Mouse (Mus musculus) urinary bladder, postnatal 25 days (tissue): ENCODE measurements around the gene Pex26.

Experiments
- DNase-seq: peaks from one replicate; pipeline ENCODE4 v3.0.0; 2022; ENCODE audit warnings: low spot score

Pex26 gene

DNA sequence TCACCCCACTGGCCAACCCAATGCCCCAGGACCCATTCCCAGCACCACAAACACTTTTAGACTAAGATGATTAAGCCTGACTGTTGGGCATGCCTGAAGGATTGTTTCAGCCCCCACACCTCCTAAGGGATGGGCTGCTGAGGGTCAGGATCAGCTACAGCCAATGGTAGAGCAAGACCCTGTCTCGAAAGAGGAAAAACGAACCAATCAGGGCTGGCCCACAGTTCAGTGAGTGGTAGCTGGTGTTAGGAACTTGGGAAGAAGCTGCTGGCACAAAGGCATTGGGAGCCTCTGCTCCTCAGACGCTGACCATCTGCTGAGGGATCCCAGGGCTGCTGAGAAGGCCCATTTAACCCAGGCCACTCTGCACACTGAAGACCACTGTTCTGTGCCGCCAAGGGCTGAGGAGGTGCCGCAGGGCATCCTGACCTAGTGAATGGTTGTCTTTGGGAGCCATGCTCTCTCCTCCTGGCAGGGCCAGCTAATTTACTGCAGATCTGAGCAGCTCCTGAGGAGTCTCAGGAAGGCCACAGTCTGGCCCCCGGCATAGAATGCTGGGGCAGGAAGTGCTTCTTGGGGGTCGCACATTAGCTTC lies 16.0 kb upstream of the Pex26 start:
- DNase-seq, result no peak

DNA sequence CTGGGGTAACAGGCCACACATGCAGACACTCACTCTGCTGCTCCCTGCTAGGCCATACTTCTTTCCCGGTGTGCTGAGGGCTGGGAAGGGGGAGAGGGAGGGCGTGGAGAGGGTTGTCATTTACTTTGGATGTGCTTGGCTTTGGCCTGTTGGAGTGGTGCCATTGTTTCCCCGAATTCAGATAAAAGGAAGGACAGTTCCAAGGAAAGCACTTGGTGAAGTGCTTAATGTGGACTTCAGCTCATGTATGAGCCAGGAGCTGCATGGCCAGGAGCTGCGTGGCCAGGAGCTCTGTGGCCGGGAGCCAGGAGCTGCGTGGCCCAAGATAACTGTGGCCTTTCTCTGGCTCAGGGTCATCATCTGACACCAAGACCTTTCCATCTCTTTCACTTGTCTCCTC lies 12.4 kb upstream of the Pex26 start:
- DNase-seq, result no peak

DNA sequence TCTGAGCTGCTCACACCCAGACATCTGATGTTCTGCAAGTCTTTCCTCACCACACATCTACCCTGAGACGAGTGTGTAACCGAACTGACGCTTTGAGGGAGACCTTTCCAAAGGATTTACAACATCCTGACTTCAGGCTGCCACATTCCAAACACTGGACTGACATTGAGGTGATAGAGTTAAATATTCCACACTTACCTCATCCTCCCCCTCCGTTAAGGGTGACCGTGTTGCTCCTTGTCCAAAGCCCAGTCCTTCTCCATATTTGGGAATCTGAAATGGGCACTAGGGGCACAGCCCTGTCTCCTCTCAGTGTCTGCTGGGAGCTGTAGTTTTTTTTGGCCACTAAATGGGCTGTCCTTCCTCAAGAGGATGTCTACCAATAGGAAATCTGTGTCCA lies 10.0 kb upstream of the Pex26 start:
- DNase-seq, result no peak

DNA sequence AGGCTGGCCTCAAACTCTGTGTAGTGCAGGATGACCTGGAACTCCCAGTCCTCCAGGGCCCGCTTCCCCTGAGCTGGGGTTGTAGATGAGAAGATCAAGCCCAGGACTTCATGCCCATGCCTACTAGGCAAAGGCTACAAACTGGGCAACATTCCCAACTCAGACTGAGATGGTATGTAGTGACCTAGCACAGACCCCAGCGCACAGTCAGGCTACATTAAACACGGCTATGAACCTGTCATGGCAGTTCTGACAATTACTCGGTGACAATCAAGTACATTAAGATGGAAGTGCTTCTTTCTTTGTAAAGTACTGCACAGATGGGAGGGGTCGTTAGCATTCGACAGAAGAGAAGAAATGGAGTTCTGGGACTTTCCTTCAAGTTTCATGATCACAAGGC lies 8.7 kb upstream of the Pex26 start:
- DNase-seq, result no peak

DNA sequence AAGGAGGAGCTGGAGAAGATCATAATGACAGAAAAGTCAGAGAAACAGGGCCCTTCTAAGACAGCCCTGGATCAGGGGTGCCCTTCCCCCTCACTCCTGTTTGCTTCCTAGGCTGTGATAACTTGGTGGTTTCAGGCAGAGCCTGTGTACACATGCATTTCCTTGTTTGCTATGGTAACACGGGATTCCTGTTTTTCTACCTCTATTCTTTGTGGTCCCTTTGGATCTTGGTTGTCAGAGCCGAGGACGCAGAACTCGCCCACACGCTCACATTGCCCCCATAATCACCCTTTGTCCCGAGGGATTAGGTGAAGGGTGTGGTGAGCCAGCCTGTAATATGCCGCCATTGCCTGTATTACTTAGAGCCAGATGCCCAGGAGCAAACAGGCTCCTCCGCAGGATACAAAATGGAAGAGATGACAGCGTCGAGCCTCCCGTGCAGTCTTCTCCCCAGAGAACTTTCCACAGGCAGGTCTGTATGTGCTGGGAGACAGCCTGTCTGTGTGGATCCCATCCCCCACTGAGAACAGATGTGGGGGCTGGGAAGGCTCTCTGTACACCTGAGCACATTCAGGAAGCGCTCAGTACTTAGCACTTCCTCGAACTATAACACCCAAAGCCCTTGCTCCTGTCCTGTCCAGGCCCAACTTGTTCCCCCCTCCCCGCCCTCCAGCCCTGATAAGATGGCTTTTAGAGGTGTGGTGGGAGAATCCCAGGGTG lies 7.3 kb upstream of the Pex26 start:
- DNase-seq, result no peak

DNA sequence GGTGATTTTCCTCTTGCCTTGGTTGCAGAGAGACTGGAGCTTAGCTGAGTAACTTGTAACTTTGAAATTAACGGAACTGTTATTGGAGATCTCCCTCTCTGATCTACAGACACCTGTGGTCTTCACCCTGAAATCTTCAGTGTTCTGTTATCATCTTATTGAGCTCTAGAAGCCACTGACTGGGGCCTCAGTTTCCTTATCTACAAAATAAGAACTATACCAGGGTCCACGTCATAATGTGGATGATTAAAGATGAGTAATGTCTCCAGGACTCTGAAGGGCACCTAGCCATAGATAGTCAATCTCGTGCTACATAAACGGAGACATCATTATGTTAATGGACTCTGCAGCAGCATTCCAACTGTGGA lies 6.8 kb upstream of the Pex26 start:
- no peak for DNase-seq

DNA sequence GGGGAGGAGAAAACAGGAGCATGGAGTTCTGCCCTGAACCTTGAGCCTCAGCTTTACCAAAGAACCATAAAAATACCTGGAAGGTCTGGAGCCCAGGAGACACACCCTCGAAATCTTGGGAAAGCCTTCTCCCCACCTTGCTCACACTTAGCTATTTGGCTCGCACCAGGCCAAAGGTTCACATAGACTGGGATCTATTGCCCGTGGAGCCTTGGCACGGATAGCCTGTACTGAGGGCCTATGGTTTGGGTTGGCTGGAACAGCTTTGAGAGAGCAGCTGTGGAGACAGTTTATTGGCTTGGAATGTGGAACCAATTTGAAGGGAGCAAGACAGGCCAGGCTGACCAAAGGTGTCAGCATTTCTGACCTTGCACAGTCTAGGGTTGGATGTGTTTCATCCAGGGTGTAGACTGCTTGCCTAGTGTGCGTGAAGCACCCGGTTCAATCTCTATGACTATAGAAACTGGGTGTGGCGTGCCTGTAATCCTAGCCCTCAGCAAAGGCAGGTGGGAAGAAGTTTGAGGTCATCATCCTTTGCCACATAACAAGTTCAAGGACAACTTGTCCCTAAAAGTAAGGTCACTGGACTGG lies 6.3 kb upstream of the Pex26 start:
- no peak for DNase-seq

DNA sequence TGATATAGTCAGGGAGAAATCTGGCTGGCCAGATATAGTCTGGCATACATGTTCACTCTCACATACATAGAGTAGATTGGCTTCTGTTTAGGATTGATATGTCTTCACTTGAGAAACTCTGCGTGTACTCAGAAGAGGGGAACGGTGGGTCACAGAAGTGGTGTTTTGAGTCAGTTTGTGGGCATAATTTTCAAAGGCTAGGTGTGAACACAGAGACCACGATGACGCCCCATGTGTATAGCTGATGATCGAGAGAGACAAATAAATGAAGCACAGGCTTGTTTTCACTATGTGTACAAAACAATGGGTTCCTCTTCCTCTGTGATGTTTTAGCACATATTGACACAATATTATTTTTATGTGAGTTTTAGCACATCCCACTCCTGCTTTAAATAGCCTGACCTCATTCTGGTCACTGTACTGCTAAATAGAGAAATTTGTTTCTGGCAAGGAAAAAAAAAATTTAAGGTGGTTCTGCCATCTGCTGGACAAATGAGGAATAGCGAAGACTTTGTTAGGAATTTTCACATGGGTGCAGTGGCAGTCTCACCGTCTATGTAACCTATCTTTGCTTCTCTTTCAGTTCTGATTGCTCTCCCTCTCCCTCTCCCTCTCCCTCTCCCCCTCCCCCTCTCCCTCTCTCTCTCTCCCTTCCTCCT lies 4.6 kb upstream of the Pex26 start:
- DNase-seq, result peak; percentile 54

DNA sequence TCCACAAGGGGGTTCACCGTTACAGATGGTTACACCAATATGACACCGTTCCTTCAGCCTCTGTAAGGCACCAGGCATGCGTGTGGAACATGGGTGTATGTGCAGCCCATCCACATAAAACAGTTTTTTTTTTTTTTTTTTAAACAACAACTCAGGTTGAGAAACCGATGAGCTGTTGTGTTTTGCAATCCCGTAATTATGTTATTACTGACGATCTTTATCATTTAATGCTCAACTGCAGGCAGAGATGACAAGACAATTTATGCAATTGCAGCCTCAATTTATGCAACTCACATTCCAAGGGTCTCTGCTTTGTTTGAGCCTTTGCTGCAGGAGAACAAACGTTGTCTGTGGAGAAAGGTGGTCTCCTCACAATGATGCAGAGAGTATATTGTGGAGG lies 3.6 kb upstream of the Pex26 start:
- DNase-seq, result no peak

DNA sequence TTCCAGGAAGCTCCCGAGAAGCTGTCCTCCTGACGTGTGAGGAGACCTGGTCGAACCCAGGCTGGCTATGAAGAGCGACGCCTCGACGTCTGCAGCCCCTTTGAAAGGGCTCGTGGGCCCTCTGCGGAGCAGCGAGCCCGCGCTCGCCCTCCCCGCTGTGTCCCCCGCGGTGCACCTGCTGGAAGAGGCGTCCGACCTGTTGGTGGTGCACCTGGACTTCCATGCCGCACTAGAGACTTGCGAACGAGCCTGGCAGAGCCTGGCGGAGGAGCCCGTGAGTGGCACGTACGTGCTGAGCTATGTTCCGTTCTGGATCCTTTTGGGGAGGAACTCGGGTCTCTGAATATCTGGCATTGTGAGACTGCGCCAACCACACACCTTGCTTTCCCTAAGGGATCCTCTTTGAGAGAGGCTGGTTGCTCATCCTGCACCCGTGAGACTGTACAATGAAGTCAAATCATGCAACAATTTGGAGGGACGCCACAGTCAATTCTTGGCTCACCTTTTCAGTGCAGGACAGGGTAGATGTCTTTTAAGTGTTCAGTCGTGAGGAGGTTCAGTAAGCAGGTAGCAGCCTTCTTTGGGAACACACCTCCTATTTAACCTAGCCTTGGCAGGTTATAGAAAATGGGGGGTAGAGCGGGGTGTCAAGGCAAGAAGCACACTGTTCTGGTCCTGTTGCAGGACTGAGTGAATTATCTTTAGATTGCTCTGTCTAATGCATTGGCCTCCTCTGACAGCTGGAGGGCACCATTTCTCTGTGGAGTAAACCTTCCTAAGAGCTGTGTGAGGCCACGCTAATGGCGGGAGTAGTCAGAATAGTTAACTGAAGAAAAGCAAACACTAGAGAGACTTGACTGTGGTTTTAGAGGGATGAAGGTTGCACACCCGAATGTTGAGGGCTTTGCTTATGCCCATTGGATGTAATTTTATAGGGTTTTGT lies 1.0 kb downstream of the Pex26 start:
- peak; percentile 40 for DNase-seq

DNA sequence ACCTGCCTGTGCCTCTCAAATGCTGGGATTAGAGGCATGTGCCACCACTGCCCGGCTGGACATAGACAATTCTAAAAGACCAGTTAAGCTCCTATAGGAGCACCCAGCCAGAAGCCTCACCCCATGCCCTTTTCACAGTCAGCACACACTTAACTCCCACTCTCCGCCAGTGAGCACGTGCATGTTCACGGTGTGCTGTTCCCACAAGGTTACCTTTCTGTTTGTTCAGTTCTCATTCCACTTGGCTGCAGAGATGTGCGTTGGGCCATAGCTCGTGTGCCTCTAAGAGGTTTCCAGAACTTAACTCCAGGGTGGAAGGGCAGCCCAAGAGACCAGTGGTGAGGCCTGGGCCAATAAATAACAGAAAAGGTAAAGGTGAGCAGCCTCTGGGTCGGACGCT lies 1.8 kb downstream of the Pex26 start:
- no peak for DNase-seq

DNA sequence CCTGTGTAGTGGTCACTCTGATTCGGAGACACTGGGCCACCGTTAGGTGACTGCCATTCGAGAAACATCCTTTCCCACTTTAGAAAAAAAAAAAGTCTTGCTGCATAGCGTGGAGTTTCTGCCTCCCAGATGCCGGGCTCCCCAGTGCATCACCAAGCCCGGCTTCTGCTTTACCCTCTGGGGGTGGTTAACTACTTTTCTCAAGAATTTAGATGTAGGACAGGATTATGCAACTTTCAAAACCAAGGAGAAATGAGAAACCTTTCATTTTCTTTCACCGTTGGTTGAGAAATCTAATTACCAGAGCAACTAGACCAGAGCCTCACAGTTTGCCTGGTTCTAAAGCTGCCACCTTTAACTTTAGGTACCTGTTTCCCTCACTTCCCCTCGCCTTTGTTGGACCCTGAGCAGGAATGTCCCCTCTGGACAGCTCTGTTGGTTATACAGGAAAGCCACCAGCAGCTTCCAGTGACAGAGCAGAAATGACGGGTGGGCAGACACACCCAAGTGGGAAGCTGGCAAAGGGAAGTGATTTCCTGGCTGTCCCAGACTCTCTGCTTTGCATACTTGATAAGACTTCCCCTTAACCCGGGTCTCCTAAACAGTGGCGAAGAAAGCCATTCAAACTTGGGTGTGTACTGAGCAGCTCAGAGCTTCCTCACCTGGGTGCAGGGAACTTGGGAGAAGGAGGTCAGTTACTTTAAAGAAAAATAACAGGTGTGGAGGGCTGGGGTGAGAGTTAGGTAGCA lies 8.0 kb downstream of the Pex26 start:
- DNase-seq, result no peak

DNA sequence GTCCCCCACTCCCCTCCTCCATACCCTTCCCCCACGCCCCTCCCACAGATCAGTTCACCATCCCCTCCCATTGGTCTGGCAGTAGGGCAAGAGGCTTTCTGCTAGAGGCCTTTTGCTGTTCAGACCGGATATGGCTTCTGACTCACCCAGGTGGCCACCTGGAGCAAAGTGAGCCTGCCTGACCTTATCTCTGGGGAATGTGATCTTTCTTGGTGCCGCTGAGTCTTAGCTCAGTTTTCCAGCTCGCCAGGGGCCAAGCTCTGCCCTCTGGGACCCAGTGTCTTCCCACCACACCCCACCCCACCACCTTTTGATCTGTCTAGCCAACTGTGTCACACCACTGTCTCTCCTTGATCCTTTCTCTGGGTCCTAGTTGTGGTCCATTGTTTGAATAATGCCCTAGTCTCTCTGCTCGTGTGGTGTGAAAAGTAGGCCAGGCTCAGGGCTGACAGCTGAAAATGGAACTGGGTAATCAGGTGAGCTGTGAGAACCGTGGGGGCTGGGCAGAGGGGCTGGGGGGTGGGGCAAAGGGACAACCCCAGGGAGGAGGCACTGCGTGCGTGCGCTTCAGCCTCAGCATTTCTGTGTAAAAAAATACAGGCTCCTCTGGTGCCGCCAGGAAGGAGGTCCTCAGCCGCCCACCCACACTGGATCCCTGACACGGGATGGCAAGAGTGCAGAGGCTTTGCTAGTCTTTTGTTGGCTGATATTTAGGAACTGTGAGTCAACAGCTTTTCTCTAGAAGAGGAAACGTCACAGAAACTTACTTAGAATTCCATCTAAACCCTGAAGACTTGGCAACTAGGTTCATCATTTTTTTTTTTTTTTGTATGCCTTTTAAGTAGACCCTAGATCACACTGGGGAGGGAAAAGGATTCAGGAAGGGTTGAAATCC lies 10.8 kb downstream of the Pex26 start:
- DNase-seq, result no peak

DNA sequence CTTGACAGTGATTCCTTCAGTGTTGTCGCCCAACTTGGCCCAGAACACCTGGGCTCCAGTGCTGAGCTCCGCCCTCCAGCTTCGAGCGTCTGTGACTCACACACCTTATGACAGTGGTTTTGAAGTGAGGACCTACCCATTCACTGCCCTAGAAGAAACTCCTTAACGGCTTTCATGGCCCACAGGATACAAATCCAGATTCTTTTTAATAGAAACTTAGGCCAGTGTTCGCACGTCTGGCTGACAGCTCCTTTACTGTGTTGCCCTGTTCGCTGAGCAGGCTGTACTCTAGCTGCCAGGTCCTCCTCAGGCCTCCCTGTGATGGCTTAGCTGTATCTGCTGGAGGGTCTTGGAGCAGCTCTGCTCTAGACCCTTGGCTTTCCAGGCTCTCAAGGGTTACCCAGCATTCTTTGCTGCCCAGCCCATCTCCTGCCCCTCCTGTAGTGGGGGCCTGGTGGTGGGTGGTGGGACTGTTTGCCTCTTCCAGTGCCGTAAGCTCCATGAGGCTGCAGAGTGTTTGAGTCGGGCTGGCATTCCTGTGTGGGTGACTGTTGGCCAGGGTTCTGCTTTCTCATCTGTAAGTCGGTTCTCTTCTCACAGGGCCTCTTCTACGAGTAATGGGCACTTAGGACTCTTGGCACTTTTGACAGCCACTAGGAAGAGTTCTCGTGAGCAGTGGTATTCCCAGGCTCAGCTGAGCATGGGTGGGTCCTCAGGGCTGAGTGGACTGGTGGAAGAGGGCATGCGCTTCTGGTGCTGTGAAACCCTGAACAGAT lies 11.7 kb downstream of the Pex26 start:
- no peak for DNase-seq

DNA sequence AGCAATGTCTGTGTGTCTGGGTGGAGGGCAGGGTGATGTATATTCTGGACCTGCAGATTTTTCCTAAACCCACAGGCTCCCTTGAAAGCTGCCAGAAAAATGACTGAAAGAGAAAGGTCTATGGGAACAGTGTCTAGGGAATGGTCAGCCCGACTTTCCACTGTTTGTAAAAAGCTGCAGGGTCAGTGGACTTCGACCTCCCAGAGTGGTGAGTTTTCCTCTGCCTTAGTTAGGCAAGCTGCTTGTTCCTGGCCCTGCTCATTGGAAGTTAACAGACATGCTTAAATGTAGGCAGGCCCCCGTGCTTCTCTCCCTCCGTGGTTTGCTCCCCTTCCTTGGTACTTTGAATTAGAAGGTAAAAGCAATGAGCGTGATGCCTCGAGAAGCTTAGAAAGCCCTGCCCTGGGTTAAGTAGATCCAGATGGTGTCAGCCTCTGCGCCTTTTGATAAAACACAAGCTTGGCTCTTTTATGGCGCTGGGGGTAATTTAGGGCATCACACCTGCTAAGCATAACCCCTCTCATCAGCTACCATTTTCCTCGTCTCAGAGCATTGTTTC lies 14.4 kb downstream of the Pex26 start:
- no peak for DNase-seq

DNA sequence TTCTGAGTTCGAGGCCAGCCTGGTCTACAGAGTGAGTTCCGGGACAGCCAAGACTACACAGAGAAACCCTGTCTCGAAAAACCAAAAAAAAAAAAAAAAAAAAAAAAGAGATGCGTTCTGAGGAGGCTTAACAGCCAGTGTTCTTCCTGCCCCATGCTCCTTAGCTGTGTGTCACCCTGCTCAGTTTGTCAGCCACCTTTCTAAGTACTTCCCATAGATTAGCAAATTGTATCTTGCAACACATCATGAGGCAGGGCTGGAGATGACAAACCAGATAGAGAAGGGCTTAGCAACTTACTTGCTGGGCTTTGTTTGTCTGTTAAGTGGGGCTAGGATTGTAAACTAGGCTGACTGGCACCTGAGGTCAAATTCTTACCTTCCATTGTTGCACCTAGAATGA lies 17.0 kb downstream of the Pex26 start:
- DNase-seq, result no peak

DNA sequence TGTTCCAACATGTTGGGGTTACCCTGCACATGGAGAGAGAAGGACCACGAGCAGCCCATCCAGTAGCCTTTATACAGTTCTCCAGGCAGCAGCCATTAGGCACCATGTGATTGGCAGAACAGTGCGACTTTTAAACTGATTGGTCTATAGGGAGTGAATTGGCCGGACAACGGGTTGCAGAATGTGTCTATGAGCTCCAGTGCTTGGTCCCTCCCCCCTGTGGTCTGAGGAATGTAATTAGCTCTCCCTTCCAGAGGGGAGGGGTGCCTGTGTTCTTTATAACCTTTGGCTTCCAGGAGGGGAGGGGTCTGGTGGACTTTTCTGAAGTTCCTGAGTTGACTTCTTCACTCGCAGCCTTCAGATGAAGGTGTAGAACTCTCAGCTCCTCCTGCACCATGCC lies 18.6 kb downstream of the Pex26 start:
- DNase-seq, result no peak

DNA sequence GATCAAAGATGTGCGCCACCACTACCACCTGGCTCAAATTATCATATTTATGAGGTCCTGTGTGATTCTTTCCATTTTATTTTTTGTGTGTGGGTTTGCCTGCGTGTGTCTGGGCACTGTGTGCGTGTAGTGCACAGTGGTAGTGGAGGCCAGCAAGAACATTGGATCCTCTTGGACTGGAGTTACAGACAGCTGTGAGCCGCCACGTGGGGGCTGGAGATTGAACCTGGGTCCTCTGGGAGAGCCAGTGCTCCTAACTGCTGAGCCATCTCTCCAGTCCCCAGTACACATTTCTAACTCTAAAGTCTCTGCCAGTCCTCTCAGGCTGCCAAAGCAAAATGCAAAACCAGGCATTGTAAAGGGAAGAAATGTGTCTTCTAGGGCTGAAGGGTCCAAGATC lies 23.0 kb downstream of the Pex26 start:
- DNase-seq, result no peak

DNA sequence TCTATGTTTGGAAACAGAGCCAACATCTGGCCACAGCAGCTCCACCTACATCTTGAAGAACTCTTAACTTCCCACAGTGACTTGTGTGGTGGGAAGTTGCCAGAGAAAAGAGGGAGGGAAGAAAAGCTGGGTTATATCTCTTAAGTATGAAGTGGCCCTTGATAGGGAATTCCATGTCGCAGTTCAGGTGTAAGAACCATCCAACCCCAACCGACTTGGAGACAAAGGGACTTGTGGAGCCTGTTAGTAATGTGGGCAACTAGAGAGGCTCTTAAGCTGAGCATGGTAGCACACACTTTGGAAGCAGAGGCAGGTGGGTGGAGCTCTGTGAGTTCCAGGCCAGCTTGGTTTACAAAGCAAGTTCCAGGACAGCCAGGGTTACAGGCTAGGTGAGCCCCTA lies 26.1 kb downstream of the Pex26 start:
- DNase-seq, result no peak
